Mouse (Mus musculus): Measurements from ENCODE around the gene Crtc3. TPM values are rescaled to one million over a fixed set of nuclear protein-coding genes. Genes with fewer than 3 reads are reported as not detected.

The Crtc3 gene
- polyA plus RNA-seq, 1 experiment from 2014 or later: 17.8 TPM

DNA sequence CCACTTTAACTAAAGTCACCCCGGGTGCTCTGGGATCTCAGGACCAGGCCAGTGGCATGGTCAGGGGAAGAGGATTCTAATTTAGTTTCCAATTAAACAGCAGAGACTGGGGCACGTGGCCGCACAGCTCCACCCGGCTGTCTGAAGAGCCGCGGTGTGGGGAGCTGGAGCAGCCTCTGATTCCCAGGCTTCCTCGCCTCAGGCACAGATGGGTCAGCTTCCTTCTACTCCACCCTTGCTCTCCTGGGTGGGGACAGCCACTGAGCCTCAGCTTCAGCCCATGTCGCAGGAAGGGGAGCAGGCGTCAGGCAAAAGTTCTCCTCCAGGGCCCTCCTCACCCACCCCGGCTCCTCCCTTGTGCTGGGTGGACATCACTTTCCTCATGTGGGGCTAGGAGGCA lies 101.0 kb downstream of the Crtc3 start:
- Histone ChIP-seq H3K4me3 (ENCODE audit: low read length) (peak overlapping the region; percentile 25), H3K9me3 (replicated peaks; ENCODE audit: control insufficient read depth, low read length) (no peaks in the 10 kb centered on the region), H3K9ac (ENCODE audit: low read length) (peak overlapping the region; percentile 59; the same call in 1 of the 2 replicates), H3K4me1 (ENCODE audit: control insufficient read depth, insufficient read depth, low read length) (peaks cover 15% of the 10 kb centered on the region), H3K27me3 (ENCODE audit: control insufficient read depth, insufficient read depth, low read length) (no peaks in the 10 kb centered on the region), H3K27ac (ENCODE audit: low read length) (no peak overlapping the region), H3K4me2 (ENCODE audit: low read depth, low read length) (peak overlapping the region; percentile 54), H3K36me3 (ENCODE audit: control insufficient read depth, insufficient read depth) (peaks cover 34% of the 10 kb centered on the region)
- WGBS: 31% methylated on average over 10 of the region's 10 CpGs
- ATAC-seq (replicated peaks; ENCODE audit: extremely low read depth, insufficient read depth, low FRiP score): peak; percentile 41; the same call in 1 of the 2 replicates

DNA sequence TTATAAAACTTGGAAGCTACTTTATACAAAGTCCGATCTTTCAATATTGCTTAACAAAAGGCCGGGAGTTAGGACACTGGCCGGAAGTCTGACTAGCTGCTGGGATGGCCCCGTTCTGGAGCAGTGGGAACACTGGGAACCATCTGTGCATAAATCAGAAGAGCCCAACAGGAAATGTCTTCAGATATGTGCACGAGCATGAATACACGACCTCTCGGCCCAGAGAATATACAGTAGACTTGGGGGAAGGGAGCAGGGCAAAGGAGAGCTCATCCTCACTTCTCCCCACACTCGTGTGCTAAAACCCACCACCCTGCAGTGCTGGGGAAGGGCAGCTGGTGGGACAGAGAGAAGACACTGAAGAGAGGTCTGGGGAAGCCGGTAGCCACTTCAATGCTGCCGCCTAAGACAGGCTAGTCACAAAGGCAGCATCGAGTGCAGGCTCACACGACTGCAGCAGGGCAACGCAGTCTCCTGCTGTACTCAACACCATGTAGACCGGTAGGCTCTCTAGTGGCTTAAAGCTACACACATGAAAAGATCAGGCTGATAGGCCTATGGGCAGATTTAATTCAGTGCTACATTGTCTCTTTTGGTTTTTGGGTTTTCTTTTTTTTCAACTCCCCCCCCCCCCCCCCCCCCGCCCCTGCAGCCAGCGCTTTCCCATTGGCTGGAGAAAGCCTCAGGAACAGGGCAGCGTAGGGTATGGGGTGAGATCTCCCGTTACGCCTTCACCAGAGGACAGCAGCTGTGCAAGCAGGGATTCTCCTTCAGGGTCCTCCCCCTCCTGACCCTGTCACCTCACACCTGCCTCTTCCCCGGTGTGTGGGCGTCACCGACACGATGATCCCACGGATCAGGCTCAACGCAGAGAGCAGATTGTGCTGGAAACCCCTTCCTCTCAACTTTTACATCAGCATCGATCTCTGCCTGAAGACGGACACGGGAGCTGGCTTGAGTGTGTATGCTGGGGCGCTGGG lies 101.7 kb downstream of the Crtc3 start:
- Histone ChIP-seq H3K4me2 (ENCODE audit: low read depth, low read length) (peak overlapping the region; percentile 54), H3K9ac (ENCODE audit: low read length) (peak overlapping the region; percentile 59; the same call in 1 of the 2 replicates), H3K27me3 (ENCODE audit: control insufficient read depth, insufficient read depth, low read length) (no peaks in the 10 kb centered on the region), H3K4me3 (ENCODE audit: low read length) (peak overlapping the region; percentile 25), H3K9me3 (replicated peaks; ENCODE audit: control insufficient read depth, low read length) (no peaks in the 10 kb centered on the region), H3K36me3 (ENCODE audit: control insufficient read depth, insufficient read depth) (peaks cover 28% of the 10 kb centered on the region), H3K4me1 (ENCODE audit: control insufficient read depth, insufficient read depth, low read length) (peaks cover 15% of the 10 kb centered on the region), H3K27ac (ENCODE audit: low read length) (peak overlapping the region; percentile 40)
- ATAC-seq (replicated peaks; ENCODE audit: extremely low read depth, insufficient read depth, low FRiP score): no peak
- WGBS: 28% methylated on average over 28 of the region's 29 CpGs

DNA sequence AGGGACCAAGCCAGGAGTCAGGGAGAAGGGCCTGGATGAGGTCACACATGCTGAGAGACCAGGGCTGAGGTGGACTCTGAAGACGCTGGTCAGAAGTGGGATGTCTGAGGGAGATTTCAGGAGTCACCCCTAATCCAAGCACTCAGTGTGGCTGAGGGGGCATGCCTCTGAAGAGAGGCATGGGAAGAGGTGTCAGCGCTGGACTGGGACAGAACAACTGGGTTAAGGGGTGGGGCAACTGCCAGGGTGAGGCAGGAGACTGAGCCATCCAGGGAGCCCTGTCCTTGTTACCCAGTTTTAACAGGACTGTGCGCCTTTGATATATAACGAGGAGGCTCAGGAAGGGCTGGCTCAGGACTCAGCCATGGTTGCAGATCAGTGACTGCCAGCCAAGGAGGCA lies 102.5 kb downstream of the Crtc3 start:
- 0 out of 2 replicates have a peak overlapping the region, but pooled peaks have one; percentile 31 for H3K9ac ChIP-seq (ENCODE audit: low read length)

DNA sequence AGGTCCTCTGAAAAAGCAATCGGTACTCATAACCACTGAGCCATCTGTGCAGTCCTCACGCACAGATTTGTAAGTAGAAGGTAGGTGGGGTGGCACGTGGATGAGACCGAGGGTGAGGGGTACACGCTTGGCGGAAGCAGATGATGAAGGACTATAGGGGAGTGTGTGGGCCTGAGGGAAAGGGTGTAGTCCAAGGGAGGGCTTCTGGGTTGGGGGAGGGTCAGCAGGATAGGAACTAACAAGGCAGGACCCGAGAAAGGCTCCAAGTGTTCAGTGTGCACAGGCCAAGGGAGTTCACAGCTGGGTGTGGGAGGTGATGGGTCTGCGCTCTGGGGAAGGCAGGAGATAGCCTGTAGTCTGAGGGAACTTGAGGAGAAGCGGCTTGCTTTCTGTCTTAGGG lies 103.3 kb downstream of the Crtc3 start:
- Histone ChIP-seq H3K9ac (ENCODE audit: low read length) (no peak overlapping the region), H3K36me3 (ENCODE audit: control insufficient read depth, insufficient read depth) (peaks cover 14% of the 10 kb centered on the region), H3K27me3 (ENCODE audit: control insufficient read depth, insufficient read depth, low read length) (no peaks in the 10 kb centered on the region), H3K27ac (ENCODE audit: low read length) (no peak overlapping the region), H3K4me1 (ENCODE audit: control insufficient read depth, insufficient read depth, low read length) (peaks cover 18% of the 10 kb centered on the region), H3K4me2 (ENCODE audit: low read depth, low read length) (no peak overlapping the region), H3K4me3 (ENCODE audit: low read length) (no peak overlapping the region), H3K9me3 (replicated peaks; ENCODE audit: control insufficient read depth, low read length) (no peaks in the 10 kb centered on the region)
- no peak for ATAC-seq (replicated peaks; ENCODE audit: extremely low read depth, insufficient read depth, low FRiP score)
- WGBS: 85% methylated on average over 9 of the region's 9 CpGs

More for the DNA sequence above, 102.5 kb downstream of the Crtc3 start:
- peak overlapping the region; percentile 40 for H3K27ac ChIP-seq (ENCODE audit: low read length)
- no peak overlapping the region for H3K4me2 ChIP-seq (ENCODE audit: low read depth, low read length)
- no peaks in the 10 kb centered on the region for H3K27me3 ChIP-seq (ENCODE audit: control insufficient read depth, insufficient read depth, low read length)
- no peak for ATAC-seq (replicated peaks; ENCODE audit: extremely low read depth, insufficient read depth, low FRiP score)
- H3K4me3 ChIP-seq (ENCODE audit: low read length): no peak overlapping the region
- no peaks in the 10 kb centered on the region for H3K9me3 ChIP-seq (replicated peaks; ENCODE audit: control insufficient read depth, low read length)
- WGBS: 51% methylated on average over 4 of the region's 4 CpGs
- peaks cover 20% of the 10 kb centered on the region for H3K36me3 ChIP-seq (ENCODE audit: control insufficient read depth, insufficient read depth)
- H3K4me1 ChIP-seq (ENCODE audit: control insufficient read depth, insufficient read depth, low read length): peaks cover 15% of the 10 kb centered on the region

DNA sequence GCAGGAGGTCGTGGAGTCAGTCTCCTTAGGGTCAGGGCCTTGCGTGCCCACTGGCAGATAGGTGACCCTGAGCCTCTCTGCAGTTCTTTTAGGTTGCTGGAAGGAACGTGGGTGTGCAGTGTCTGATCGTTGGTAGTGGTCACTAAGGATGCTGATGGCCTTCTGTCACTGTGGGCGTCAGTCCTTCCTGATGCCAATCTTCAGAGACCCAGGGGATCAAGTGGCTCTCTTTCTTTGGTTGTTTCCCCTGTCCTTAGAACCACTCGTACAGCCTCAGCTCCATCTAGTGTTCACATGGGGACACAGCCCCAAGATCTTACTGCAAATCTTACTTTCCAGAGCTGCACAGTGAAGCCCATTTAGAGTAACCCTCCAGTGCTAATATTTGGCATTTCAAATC lies 104.7 kb downstream of the Crtc3 start:
- H3K4me2 ChIP-seq (ENCODE audit: low read depth, low read length): no peak overlapping the region
- H3K27me3 ChIP-seq (ENCODE audit: control insufficient read depth, insufficient read depth, low read length): no peaks in the 10 kb centered on the region
- H3K27ac ChIP-seq (ENCODE audit: low read length): no peak overlapping the region
- no peaks in the 10 kb centered on the region for H3K9me3 ChIP-seq (replicated peaks; ENCODE audit: control insufficient read depth, low read length)
- H3K4me3 ChIP-seq (ENCODE audit: low read length): no peak overlapping the region
- peaks cover 5% of the 10 kb centered on the region for H3K36me3 ChIP-seq (ENCODE audit: control insufficient read depth, insufficient read depth)
- WGBS: 36% methylated on average over 6 of the region's 6 CpGs
- no peak; the same call in 1 of the 2 replicates for ATAC-seq (replicated peaks; ENCODE audit: extremely low read depth, insufficient read depth, low FRiP score)
- H3K4me1 ChIP-seq (ENCODE audit: control insufficient read depth, insufficient read depth, low read length): peaks cover 19% of the 10 kb centered on the region
- H3K9ac ChIP-seq (ENCODE audit: low read length): no peak overlapping the region

DNA sequence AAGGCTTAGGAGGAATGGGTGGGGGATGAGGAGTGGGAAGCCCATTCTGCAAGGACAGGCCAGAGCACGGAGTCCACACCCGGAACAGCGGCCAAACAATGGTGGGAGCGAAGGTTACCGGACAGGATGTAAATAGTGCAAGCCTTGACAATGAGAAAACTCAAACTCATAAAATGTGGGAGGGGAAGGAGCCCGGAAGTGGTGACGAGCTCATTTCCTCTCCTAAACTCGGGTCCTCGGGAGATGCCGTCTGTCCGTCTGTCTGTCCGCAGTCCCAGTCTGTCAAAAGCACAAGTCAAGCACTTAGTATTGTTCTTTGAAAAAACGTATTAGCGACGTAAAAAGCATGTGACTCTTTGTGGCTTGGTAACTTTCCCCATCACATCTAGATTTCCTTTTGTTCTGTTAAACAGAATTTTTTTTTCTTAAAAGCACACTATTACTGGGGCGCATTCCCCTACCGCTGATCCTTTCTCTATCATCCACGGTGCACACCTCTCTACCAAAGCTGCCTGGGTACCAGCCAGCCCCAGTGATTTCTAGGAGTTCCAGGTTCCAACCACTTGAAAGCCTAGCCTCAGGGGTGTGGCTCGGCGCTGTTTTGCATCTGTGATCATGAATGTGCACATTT lies 105.7 kb downstream of the Crtc3 start:
- Histone ChIP-seq H3K27ac (ENCODE audit: low read length) (peak overlapping the region; percentile 63), H3K4me1 (ENCODE audit: control insufficient read depth, insufficient read depth, low read length) (peaks cover 19% of the 10 kb centered on the region), H3K36me3 (ENCODE audit: control insufficient read depth, insufficient read depth) (no peaks in the 10 kb centered on the region), H3K9ac (ENCODE audit: low read length) (0 out of 2 replicates have a peak overlapping the region, but pooled peaks have one; percentile 42), H3K9me3 (replicated peaks; ENCODE audit: control insufficient read depth, low read length) (no peaks in the 10 kb centered on the region), H3K4me2 (ENCODE audit: low read depth, low read length) (peak overlapping the region; percentile 42), H3K4me3 (ENCODE audit: low read length) (peak overlapping the region; percentile 12; the same call in 1 of the 2 replicates), H3K27me3 (ENCODE audit: control insufficient read depth, insufficient read depth, low read length) (no peaks in the 10 kb centered on the region)
- peak; percentile 63; the same call in 1 of the 2 replicates for ATAC-seq (replicated peaks; ENCODE audit: extremely low read depth, insufficient read depth, low FRiP score)
- WGBS: 47% methylated on average over 20 of the region's 20 CpGs

DNA sequence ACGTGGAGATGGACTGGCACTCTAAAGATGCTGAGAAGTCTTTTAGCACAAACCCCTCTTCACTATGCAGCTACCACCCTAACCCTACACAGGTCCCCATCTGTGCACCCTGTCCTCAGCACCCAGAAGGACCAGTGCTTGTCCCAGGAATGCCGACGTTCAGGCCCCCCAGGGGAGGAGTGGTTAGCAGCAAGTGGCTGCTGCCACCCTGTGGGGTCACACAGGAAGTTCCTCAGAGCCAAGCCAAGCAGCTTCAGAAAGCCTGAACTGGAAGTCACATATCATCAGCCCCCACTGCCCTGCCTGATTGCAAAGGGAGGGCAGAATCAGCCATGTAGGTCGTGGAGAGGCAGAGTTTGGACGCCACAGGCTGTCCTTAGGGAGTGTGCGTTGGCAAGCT lies 108.3 kb downstream of the Crtc3 start:
- 17% methylated on average over 6 of the region's 6 CpGs for WGBS
- Histone ChIP-seq H3K4me3 (ENCODE audit: low read length) (no peak overlapping the region), H3K36me3 (ENCODE audit: control insufficient read depth, insufficient read depth) (no peaks in the 10 kb centered on the region), H3K9me3 (replicated peaks; ENCODE audit: control insufficient read depth, low read length) (no peaks in the 10 kb centered on the region), H3K9ac (ENCODE audit: low read length) (peak overlapping the region; percentile 51; the same call in 1 of the 2 replicates), H3K4me2 (ENCODE audit: low read depth, low read length) (no peak overlapping the region), H3K27me3 (ENCODE audit: control insufficient read depth, insufficient read depth, low read length) (no peaks in the 10 kb centered on the region), H3K4me1 (ENCODE audit: control insufficient read depth, insufficient read depth, low read length) (peaks cover 10% of the 10 kb centered on the region), H3K27ac (ENCODE audit: low read length) (no peak overlapping the region)
- ATAC-seq (replicated peaks; ENCODE audit: extremely low read depth, insufficient read depth, low FRiP score): no peak

DNA sequence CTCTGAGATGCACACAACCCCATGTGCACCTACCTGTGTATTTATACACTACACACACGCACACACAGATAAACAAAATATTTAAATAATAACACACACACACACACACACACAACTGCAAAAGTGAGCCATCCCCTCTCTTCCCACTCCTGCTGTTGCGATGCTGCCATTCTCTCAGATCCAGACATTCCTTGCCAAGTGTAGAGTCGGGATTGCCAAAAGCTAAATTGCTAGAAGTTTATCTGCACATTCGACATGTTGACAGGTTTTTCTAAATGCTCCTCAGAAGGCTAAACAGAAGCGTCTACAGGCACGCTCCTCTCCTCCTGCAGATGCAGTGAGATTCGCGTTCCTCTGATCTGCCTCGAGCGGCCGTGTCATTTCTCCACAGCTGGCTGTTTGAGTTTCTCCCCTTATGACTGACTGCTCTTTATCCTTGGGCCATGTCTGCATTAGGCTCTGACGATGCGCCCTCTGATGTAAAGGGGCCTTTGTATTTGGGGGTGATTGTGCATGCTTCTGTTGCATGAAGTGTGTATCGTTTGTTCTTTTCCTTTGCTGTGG lies 111.2 kb downstream of the Crtc3 start:
- ATAC-seq (replicated peaks; ENCODE audit: extremely low read depth, insufficient read depth, low FRiP score): no peak
- H3K4me3 ChIP-seq (ENCODE audit: low read length): no peak overlapping the region
- peaks cover 10% of the 10 kb centered on the region for H3K4me1 ChIP-seq (ENCODE audit: control insufficient read depth, insufficient read depth, low read length)
- H3K27me3 ChIP-seq (ENCODE audit: control insufficient read depth, insufficient read depth, low read length): no peaks in the 10 kb centered on the region
- WGBS: 50% methylated on average over 14 of the region's 14 CpGs
- no peak overlapping the region for H3K9ac ChIP-seq (ENCODE audit: low read length)
- no peaks in the 10 kb centered on the region for H3K9me3 ChIP-seq (replicated peaks; ENCODE audit: control insufficient read depth, low read length)
- H3K36me3 ChIP-seq (ENCODE audit: control insufficient read depth, insufficient read depth): no peaks in the 10 kb centered on the region
- H3K27ac ChIP-seq (ENCODE audit: low read length): no peak overlapping the region
- H3K4me2 ChIP-seq (ENCODE audit: low read depth, low read length): no peak overlapping the region

Measured in heart, embryonic 16.5 days (tissue).